Mouse (Mus musculus) right cerebral cortex, postnatal 25 days (tissue): ENCODE results near the gene Ltk.
"Not testable (repeated sequence)": the region's sequence is repeated elsewhere in the genome, so short reads cannot be mapped to it uniquely, and the experiment has no call there.

ENCODE experiments used
- DNase-seq: peaks from one replicate; pipeline ENCODE4 v3.0.0; 2022

Ltk gene

DNA sequence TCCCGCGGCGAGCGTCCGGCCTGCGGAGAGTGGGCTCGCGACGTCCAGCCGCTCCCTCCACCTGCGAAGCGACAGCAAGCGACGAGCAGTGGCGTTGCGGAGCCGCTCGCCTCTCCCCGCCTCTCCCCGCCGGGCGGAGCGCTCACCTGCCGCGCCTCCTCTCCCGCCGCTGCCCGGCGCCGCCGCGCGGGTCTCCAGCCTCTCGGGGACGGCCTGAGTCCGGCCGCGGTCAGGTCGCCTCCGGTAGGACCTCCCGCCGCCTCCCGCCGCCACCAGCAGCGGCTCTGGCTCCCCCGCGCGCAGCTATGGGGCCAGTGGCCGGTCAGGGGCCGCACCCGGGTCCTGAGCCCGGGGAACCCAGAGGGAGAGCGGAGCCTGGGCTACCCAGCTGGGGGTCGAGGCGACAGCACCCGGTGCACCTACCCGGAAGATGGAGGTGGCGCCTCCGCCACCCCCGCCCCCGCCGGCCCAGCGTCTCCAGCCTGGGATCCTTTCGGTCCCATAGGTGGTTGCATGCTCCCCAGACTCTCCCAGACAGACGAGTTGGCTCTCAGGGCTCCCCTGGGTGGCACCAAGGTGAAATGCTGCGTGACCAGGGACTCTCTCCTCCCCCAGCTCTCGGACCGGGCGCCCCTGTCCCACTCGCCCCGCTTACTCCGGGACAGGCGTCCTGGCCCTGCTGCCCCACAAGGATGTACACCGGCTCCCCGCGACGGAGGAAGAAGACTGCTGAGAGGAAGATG is 2.0 kb downstream of the Ltk start:
- peak; percentile 55 for DNase-seq

DNA sequence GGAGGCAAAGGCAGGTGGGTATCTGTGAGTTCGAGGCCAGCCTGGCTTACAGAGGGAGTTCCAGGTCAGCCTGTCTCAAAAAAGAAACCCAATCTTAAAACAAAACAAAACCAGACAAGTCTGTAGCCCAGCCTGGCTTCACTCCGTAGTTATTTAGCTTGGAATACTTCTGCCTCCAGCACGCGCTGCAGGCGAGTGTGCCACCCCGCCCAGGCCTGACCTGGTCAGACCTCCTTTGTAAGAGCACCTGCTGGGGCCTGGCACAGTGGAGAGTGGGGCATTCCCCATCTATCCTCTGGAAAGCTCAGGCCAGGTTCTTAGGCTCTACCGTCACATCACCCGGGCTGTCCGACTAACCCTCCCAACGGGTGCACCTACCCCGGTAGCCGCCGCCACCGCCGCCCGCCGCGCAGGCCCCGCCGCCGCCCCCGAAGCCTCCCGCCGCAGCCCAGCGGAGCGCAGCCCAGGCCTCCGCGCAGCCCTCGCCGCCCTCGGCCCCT is 2.6 kb downstream of the Ltk start:
- DNase-seq = no peak

DNA sequence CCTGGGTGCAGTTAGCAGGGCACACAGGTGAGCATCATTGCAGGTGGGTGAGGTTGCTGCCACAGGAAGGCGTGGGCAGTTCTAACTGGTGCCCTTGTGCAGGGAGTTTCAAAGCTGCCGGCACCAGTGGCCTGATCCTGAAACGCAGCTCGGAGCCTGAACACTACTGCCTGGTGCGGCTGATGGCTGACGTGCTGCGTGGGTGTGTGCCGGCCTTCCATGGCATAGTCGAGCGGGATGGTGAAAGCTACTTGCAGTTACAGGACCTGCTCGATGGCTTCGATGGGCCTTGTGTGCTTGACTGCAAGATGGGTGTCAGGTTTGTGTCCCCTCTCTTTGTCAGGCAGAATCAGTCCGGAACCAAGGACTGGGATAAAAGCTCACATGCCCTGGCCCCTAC is 11.0 kb downstream of the Ltk start:
- no peak for DNase-seq

DNA sequence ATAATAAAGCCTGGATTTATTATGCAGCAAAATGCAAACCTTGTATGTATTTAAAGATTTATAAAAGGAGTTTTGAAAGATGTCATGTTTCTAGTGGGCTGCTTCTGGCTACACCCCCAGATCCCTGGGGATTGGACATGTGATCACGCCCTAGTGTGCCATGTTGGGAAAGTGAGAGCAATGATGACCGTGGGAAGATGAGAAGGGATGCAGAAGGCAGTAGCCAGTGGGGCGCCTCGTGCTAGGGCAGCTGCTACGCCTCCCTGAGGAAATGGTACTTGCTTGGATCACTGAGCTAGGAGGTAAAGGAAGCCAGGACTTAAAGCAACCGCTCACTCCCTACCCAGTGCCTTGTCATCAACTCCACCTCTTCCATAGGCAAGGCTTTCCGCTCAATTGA is 12.7 kb downstream of the Ltk start:
- DNase-seq = peak; percentile 67

DNA sequence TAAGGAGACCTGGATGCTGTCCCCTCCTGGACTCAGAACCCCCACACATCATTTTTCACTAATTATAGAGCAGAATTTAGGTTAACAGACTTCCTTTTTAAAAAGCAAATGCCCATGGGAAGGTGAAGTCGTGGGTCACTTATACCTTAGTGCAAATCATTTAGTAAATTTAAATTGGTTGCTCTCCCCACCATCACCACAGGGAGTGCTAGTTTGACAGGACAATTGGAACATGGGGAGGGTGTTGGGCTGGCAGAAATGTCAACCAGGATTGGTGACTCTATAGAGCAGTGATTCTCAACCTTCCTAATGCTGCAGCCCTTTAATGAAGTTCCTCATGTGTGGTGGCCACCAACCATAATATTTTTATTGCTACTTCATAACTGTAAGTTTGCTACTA is 14.9 kb downstream of the Ltk start:
- no peak for DNase-seq

DNA sequence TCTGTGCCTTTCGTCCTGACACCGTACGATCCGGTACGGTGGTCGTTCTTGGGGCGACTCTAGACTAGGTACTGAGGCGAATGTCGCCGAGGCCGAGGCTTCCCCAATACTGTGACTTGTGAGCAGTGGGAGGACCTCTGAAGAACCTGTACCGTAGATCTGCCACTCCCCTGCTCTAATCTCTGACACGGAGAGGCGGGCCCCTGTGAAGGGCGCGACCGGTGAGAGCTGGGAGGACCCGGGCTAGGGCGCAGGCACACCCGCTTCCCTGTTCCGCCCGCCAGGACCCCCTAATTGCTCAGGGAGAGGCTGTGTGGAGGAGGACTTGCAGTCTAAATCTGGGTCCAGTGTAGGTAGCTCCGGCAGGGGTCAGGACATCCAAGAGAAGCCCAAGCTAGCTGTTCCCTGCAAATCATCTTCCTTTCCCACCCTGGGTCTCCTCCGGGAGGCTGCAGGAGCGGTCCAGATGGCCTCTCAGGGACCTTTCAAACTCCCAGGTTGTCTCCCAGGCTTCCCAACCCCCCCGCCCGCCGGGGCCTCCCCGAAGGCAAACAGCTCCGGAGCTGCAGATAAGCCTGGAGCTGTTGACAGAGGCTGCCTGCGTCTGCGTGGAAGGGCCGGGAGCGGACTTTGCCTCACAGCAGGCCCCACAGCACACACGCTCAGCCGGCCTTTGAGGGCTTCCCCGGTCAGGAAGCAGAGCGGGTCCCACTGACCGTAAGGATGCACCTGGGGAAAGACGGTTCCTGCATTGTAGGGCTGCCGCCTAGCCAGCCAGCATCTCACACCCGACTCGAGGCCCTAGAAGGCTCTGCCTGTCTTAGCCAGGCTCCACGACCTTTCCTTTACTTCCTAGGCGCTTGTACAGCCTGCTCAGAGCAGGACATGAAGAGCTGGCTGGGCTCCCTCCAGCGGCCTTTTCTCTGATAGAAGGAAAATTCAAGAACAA is 15.8 kb downstream of the Ltk start:
- no peak for DNase-seq

DNA sequence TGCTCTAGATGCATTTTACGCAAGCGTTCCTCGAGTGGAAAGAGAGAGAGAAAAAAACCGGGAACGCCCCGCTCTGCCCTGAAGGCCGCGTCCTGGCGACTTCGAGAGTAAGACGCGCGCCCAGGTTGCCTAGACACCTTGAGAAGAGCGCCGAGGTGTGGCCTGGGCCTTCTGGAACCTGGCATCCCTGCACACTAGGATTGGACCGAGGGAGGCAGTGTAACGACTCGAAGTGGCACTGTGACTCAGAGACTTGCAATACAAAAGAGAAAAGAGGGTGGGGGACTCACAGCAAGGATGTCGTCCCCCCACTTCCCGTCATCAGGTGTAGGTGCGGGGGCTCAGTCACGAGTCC is 16.4 kb downstream of the Ltk start:
- no peak for DNase-seq

DNA sequence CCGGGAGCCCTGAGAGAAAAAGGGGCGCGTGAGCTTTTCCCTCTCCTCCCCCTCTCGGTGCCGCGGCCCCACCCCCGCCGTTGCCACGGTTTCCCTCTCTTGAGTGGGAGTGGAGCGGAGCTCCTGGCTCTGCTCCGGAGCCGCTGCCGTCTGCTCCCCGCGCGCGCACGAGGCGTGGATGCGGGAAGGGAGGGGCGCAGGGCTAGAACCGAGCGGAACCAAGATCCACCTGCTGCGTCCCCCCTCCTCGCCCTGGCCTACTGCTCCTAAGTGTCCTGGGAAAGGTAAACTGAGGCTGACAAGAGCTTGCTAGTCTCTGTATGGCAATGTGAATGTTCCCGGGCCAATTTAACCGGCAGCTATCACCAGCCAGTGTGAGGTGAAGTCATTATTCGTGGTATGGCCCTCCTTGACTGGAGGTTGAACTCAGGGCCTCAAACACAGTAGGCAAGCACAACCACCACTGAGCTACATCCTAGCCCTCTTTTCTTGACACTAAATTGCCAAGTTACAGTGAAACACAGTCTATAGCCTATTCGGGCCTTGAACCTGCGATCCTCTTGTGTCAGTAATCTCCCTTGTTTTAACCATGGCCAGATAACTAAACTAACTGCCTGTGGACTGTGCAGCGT is 16.9 kb downstream of the Ltk start:
- peak; percentile 83 for DNase-seq

DNA sequence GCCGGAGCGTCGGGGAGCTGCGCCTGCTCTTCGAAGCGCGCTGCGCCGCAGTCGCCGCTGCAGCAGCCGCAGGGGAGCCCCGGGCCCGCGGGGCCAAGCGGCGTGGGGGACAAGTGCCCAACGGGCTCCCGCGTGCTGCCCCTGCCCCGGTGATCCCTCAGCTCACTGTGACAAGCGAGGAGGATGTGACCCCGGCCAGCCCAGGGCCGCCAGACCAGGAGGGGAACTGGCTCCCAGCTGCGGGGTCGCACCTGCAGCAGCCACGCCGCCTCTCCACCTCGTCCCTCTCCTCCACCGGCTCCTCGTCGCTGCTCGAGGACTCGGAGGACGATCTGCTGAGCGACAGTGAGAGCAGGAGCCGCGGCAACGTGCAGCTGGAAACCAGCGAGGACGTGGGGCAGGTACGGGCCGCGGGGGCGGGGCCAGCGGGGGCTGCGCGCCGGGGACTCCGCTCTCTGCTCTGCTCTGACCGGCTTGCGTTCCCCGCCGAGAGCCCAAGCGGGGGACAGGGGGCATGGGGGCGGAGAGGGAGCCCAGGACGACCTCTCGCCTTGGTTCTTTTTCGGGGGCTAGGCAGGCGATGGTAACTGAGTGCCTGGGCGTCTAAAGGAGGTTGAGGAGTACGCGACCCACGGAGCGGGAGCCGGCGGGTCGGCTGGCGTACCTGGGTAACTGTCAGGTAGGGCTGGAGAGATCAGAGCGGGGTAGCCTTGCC is 17.6 kb downstream of the Ltk start:
- DNase-seq = peak; percentile 61

DNA sequence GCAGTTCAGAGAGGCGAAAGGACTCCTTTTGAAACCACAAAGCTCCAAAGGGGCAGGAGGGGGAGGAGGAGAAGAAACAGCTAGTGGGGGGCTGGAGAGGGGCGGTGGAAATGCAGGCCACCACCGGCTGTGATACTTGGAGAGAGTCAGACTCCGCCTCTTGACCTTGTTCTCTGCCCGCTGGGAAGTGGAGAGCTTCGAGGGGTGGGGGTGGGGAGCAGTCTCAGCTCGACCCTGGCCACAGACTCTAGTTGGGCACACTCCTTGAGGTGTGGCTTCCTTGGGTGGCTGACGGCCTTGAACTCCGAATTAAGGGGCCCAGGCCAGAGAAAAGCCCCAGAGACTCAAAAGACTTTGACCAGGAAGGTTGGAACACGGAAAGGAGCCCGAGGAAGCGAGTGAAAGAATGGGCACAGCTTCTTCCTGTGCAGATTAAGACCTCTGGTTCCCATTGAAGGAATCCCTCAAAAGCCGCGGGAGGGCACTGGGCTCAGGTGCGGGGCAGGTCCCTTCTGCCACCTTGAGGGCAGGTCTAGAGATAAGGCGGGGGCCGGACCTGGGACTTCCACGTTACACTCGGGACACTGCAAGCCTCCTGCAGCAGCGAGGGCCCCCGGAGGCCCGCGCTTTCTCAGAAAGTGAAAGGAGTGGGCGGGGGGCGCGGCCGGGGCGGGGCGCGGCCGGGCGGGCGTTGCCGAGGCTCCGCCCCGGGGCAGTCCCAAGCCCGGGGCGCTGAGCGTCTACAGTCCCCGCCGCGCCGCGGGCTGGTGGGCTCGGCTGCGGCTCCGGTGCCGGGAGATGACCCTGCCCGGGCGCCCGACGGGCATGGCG is 18.4 kb downstream of the Ltk start, which contains the start of gene Itpka:
Gene Itpka, plus strand, starts transcription at position 757 of the 831 bp plus-strand sequence.
- DNase-seq = peak; percentile 63

DNA sequence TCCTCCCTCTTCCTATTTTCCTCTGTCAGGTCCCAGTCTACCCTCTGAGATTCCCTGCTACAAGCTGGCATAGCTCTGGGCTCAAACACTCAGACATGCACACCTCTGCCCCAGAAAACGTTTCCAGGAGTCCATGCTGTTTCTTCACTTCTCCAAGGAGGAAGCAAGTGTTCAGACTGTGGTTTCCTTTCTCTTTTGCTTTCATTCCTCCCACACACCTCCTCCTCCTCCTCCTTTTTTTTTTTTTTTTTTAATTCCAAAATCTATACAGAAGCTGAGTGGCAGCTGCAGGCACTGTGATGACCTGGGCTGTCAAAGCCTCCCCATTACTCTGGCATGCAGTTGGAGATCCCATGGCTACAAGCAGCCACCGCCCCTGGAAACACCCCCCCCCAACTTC is 19.7 kb downstream of the Ltk start:
- no peak for DNase-seq

DNA sequence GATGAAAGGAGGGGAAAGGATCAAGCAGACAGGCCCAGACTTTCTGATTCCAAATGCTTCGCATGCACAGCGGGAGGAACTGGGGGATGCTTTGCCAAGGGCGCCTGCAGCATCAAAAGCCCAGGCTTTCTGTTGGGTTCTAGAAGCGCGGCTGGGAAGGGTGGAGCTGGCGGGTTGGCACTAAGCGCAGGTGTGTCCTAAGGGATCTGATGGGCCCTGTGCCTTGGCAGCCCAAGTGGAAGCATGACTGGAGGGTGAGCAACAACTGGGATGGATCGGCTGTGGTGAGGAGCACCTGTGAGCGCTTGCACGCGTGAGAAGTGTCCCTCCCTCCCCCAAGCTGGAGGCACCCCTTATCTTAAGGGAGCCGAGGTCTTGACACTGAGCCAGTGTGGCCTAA is 23.1 kb downstream of the Ltk start:
- no peak for DNase-seq

DNA sequence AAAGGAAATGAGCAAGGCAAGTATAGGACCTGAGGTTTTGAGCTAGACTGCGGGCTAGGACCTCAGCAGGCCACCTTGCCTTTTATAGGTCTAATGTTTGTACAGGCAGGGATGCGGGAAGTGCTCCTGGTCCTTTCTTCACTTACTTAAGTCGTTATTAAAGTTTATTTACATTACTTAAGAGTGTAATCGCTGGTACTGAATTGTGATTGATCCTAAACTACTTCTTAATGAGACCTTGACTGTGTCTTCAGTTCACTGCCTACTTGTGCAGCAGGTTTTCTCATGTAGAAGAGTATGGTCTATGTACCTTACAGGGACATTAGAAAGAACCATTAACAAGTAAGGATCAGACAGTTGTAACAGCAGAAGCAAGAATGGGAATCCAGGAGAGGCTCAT is 29.5 kb downstream of the Ltk start:
- DNase-seq = no peak

DNA sequence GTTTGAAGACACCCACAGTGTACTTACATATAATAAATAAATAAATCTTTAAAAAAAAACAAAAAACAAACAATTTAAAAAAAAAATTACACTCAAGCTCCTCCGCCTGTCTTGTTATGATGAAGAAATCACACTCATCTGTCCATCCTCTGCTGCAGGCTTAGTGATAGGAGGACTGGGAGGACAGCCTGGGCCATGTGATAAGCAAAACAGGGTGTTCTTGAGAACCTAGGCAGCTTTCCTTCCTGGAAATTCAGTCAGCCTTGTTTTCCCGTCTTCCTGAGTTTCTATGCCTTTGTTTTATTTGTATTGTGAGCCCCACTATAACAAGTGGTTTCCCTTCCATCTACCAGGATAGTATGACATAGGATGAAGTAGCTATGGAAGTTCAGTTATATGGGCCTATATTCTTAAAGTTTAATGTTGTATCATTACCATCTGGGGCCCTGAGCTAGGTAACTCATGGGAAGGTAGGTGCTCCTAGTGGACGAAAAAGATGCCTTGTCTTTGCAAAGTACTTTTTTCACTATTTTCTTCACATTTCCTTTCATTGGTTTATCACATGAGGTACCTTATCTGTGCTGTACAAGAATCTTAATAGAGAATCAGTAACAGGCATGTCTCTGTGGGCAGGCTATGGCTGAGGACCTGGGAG is 32.3 kb downstream of the Ltk start:
- no peak for DNase-seq

DNA sequence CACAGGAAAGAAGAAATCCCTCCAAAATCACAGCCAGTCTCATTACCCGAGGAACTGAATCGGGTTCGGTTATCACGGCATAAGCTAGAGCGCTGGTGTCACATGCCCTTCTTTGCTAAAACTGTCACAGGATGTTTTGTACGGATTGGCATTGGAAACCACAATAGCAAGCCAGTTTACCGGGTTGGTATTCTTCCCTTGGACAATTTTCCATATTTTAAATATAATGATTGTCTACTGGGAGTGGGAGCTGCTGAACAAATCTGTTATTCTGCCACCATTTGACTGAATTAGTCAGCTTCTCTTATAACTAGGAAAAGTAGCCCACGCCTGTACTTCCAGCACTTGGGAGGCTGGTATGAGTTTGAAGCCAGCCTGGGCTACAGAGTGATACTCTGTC is 39.2 kb downstream of the Ltk start:
- no peak for DNase-seq

DNA sequence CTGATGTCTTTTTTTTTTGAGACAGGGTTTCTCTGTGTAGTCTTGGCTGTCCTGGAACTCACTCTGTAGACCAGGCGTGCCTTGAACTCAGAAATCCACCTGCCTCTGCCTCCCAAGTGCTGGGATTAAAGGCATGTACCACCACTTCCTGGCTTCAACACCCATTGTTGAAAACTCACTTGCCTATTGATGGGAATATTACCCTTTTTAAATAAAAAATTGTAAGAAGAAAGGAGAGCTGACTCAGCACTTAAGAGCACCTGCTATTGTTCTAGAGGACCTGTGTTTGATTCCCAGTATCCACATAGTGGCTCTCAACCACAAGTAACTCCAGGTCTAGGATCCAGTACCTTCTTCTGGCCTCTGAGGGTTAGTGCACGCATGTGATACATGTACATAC is 44.4 kb downstream of the Ltk start:
- not testable (repeated sequence) for DNase-seq

DNA sequence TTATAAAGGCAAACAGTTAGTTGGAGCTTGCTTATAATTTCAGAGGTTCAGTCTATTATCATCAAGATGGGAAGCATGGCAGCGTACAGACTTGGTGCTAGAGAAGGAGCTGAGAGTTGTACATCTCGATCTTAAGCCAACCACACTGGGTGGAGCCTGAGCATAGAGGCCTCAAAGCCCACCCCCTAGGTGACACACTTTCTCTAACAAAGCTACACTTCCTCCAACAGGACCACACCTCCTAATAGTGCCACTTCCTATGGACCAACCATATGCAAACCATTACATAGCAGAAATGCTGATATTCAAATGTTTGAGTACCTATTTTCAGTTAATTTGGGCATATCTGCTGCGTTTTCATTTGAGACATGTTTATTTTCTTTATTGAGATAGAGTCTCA is 50.2 kb downstream of the Ltk start:
- no peak for DNase-seq

DNA sequence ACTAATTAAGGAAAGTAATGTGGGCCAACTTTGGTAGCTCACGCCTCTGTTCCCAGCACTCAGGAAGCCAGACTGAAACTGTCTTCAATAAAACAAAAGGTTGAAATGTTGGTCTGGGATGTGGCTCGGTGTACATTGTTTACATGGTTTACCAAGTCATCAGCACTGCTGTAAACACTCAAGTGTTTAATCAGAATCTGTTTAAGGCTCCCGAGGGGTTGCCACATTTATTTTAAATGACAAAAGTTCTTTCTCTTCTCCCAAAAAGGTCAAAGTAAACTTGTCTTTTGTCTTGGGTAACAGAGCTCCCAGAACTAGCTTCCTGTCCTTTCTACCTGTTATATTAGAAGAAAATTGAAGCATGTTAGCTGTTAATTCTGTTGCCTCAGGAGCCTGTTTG is 52.6 kb downstream of the Ltk start:
- no peak for DNase-seq

DNA sequence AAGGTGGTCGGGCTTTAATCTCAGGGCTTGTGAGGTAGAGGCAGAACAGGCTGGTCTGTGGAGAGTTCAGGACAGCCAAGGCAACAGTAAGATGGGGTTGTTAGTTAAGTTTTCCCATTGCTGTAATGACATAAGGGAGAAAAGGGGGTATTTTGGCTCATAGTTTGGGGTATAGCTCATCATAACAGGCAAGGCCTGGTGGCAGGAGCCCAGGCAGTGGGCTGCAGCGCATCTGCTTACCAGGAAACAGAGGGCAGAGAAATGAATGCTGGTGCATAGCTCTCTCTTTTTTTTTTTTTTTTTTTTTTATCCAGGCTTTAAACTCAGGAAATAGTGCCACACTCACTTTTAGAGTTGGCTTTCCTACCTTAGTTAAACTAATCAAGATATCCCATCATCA is 57.1 kb downstream of the Ltk start:
- DNase-seq = no peak
